Mouse (Mus musculus) thymus, postnatal 0 days (tissue): ENCODE results near the gene Ccdc102a. TPM values are rescaled to one million over a fixed set of nuclear protein-coding genes. Genes with fewer than 3 reads are reported as not detected.
A peak's percentile ranks its signal among the peaks of the same experiment; 100 is the strongest.

ENCODE experiments used
- DNase-seq: peaks from one replicate; pipeline ENCODE4 v3.0.0-alpha.2; 2015; ENCODE audit warnings: low spot score
- polyA plus RNA-seq: library from polyadenylated mRNA; unstranded; fragments of >200 nt; fragmentation: Nextera tagmentation; extraction: Ambion mirVana; gene quantifications from 2 replicates; pipeline ENCODE4 v1.2.1, GENCODE M21; 2015

Gene Ccdc102a
- 7.8 and 9.4 TPM in 2 replicates for polyA plus RNA-seq

GRCm38 (mm10) chr8:94917851-94918495 is at the start of gene Ccdc102a:
TSS of gene Ccdc102a (minus strand) at chr8:94918098.
- DNase-seq, result no peak

GRCm38 (mm10) chr8:94967554-94967953 is 49.7 kb upstream of the Ccdc102a start:
- no peak for DNase-seq

- DNase-seq, result no peak
Observed at GRCm38 (mm10) chr8:94967071-94967470, 49.2 kb upstream of the Ccdc102a start.

GRCm38 (mm10) chr8:94966578-94966977 is 48.7 kb upstream of the Ccdc102a start:
- peak; percentile 73 for DNase-seq

- no peak for DNase-seq
Observed at GRCm38 (mm10) chr8:94964828-94965227, 46.9 kb upstream of the Ccdc102a start.

- DNase-seq, result no peak
Observed at GRCm38 (mm10) chr8:94962201-94962600, 44.3 kb upstream of the Ccdc102a start.

GRCm38 (mm10) chr8:94956078-94956574 is 38.2 kb upstream of the Ccdc102a start:
- DNase-seq, result peak; percentile 58

GRCm38 (mm10) chr8:94954921-94955758 is 37.2 kb upstream of the Ccdc102a start:
- peak; percentile 73 for DNase-seq

- no peak for DNase-seq
Observed at GRCm38 (mm10) chr8:94954368-94954737, 36.5 kb upstream of the Ccdc102a start.

GRCm38 (mm10) chr8:94953624-94954367 is 35.9 kb upstream of the Ccdc102a start:
- peak; percentile 35 for DNase-seq

- DNase-seq, result no peak
Observed at GRCm38 (mm10) chr8:94952086-94952485, 34.2 kb upstream of the Ccdc102a start.

GRCm38 (mm10) chr8:94950458-94950857 is 32.6 kb upstream of the Ccdc102a start:
- DNase-seq, result no peak

- peak; percentile 74 for DNase-seq
Observed at GRCm38 (mm10) chr8:94950046-94950445, 32.1 kb upstream of the Ccdc102a start.

GRCm38 (mm10) chr8:94949010-94949409 is 31.1 kb upstream of the Ccdc102a start:
- DNase-seq, result no peak

GRCm38 (mm10) chr8:94948421-94948820 is 30.5 kb upstream of the Ccdc102a start:
- no peak for DNase-seq

- no peak for DNase-seq
Observed at GRCm38 (mm10) chr8:94945185-94945584, 27.3 kb upstream of the Ccdc102a start.

GRCm38 (mm10) chr8:94942566-94942965 is 24.7 kb upstream of the Ccdc102a start:
- peak; percentile 77 for DNase-seq

- no peak for DNase-seq
Observed at GRCm38 (mm10) chr8:94935172-94935571, 17.3 kb upstream of the Ccdc102a start.

- DNase-seq, result no peak
Observed at GRCm38 (mm10) chr8:94933918-94934317, 16.0 kb upstream of the Ccdc102a start.

- no peak for DNase-seq
Observed at GRCm38 (mm10) chr8:94928227-94928626, 10.3 kb upstream of the Ccdc102a start.

GRCm38 (mm10) chr8:94923405-94923804 is 5.5 kb upstream of the Ccdc102a start, which contains the start of gene Adgrg5:
TSS of gene Adgrg5 (plus strand) at chr8:94923694.
- DNase-seq, result peak; percentile 50

GRCm38 (mm10) chr8:94922602-94923001 is 4.7 kb upstream of the Ccdc102a start:
- peak; percentile 34 for DNase-seq
